Mouse (Mus musculus) heart, adult 9 months (tissue): Measurements from ENCODE around the gene Ankrd36.
"Not testable (repeated sequence)": the region's sequence is repeated elsewhere in the genome, so short reads cannot be mapped to it uniquely, and the experiment has no call there.

Experiments used
- DNase-seq, 2 experiments: peaks; one replicate each; pipeline ENCODE4 v3.0.0; 2022; ENCODE audit warnings: low spot score in 2 of 2

The Ankrd36 gene

GRCm38 (mm10) chr11:5569474-5569873 is at the start of gene Ankrd36:
Gene Ankrd36 (plus strand): TSS chr11:5569684.
- DNase-seq = no peak

GRCm38 (mm10) chr11:5520412-5521265 is 48.8 kb upstream of the Ankrd36 start, which contains the start of gene Xbp1:
Gene Xbp1 (plus strand): TSS chr11:5520659.
- DNase-seq = peak; percentile 99 to 100

- DNase-seq = no peak
Observed at GRCm38 (mm10) chr11:5521266-5521515, 48.3 kb upstream of the Ankrd36 start.

- peak; percentile 77 to 84 for DNase-seq
Observed at GRCm38 (mm10) chr11:5521516-5522291, 47.8 kb upstream of the Ankrd36 start.

GRCm38 (mm10) chr11:5522798-5523415 is 46.6 kb upstream of the Ankrd36 start:
- DNase-seq = no peak

GRCm38 (mm10) chr11:5525418-5525817 is 44.1 kb upstream of the Ankrd36 start:
- DNase-seq = no peak

GRCm38 (mm10) chr11:5526573-5527439 is 42.7 kb upstream of the Ankrd36 start:
- DNase-seq = no peak

- DNase-seq = no peak
Observed at GRCm38 (mm10) chr11:5527865-5528523, 41.5 kb upstream of the Ankrd36 start.

GRCm38 (mm10) chr11:5528841-5529240 is 40.6 kb upstream of the Ankrd36 start:
- no peak for DNase-seq

- DNase-seq = no peak
Observed at GRCm38 (mm10) chr11:5530172-5530571, 39.3 kb upstream of the Ankrd36 start.

GRCm38 (mm10) chr11:5530717-5531116 is 38.8 kb upstream of the Ankrd36 start:
- no peak for DNase-seq

- DNase-seq = peak in 1 of 2 experiments; percentile 53
Observed at GRCm38 (mm10) chr11:5533108-5533507, 36.4 kb upstream of the Ankrd36 start.

- not testable (repeated sequence) for DNase-seq
Observed at GRCm38 (mm10) chr11:5537454-5537853, 32.0 kb upstream of the Ankrd36 start.

- DNase-seq = no peak
Observed at GRCm38 (mm10) chr11:5540331-5540730, 29.2 kb upstream of the Ankrd36 start.

- DNase-seq = no peak
Observed at GRCm38 (mm10) chr11:5541230-5541798, 28.2 kb upstream of the Ankrd36 start.

- peak; percentile 95 to 96 for DNase-seq
Observed at GRCm38 (mm10) chr11:5541799-5542481, 27.5 kb upstream of the Ankrd36 start, which contains the start of gene Ccdc117. Gene Ccdc117 (minus strand): TSS chr11:5542187.

GRCm38 (mm10) chr11:5542482-5543185 is 26.9 kb upstream of the Ankrd36 start:
- DNase-seq = no peak

GRCm38 (mm10) chr11:5543281-5543680 is 26.2 kb upstream of the Ankrd36 start:
- DNase-seq = no peak

- DNase-seq = not testable (repeated sequence)
Observed at GRCm38 (mm10) chr11:5544709-5545108, 24.8 kb upstream of the Ankrd36 start.
